Mouse (Mus musculus): ENCODE measurements at regions not wholly inside any gene's neighbourhood (a gene's known extent, or its start where the extent isn't known, plus 50 kb on each side); places are given as distances from the start of the nearest gene placed in this dataset.

DNA sequence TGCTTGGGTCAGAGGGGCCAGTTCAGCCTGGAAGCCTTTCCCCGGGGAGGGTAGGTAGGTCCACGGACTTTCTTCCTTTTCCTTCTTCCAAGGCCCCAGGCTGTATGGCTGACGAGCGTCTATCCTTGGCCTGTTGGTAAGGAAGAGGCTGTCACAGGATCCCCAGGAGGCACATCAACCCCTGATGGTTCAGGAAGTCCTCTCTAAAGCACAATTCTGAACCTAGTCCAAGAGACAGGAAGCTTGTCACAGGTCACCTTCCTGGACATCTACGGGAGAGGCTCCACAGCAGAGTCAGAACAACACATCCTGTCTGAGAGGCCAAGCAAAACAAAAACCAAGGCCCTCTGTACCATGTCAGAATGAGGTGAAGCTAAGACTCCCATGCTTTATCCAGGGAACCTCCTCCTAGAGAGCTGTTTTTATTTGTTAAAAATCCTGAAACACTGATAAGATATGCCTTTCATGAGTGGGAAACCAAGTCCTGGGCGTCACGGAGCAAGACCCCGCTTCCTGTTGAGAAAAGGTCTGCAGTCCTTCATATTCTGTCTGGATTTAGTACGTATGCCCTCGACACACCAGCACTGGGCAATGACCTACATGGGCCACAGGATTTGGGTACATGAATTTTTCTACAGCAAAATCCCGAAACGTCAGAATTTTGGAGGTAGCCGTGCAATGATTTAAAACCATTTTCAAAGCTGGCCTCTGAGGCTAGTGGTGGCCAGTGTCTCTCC lies 52.0 kb upstream of the Snrk start:
- Histone ChIP-seq H3K4me3 (replicated peaks) (no peak overlapping the region), H3K4me2 (replicated peaks) (no peak overlapping the region), H3K9ac (replicated peaks) (no peak overlapping the region), H3K36me3 (no peaks in the 10 kb centered on the region), H3K27me3 (no peaks in the 10 kb centered on the region), H3K27ac (no peak overlapping the region), H3K4me1 (replicated peaks) (no peaks in the 10 kb centered on the region), H3K9me3 (no peaks in the 10 kb centered on the region)
- WGBS = 89% methylated on average over 13 of the region's 13 CpGs
- no peak for ATAC-seq

DNA sequence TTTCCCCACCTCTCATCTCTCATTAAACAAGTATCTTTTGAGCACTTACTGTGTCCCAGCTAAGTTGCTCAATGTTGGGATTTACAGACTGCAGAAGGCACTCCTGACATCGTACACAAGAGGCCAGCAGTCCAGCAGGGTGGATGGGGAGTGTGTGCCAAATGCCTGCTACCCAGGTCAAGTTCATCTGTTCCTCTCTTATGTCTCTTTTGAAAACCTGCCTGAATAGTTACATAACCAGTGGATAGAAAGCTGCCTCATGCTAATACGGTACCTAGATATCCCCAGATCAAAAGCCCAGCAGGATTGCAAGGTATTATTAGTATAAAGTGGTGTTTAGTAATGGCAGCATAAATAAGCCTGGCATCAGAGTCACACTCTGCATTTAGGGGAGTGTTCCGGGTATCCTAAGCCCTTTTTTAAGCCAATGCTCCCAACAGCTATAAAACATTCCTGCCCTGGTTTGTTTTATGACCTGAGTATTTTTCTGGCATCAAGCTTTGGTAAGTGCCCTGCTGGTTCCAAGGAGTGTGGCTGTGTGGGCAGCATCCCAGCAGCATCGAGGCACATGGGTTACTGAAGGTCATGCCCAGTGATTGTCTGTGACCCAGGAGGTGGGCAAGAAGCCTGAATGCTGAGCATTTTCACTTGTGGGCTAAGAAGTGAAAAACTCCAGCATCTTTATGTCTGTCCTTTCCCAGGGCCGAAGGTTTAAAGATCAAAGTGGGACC lies 59.1 kb upstream of the Pomgnt2 start:
- Histone ChIP-seq H3K4me1 (replicated peaks) (peaks cover 13% of the 10 kb centered on the region), H3K27me3 (no peaks in the 10 kb centered on the region), H3K9me3 (no peaks in the 10 kb centered on the region), H3K9ac (replicated peaks) (no peak overlapping the region), H3K4me3 (replicated peaks) (no peak overlapping the region), H3K36me3 (no peaks in the 10 kb centered on the region), H3K4me2 (replicated peaks) (no peak overlapping the region), H3K27ac (no peak overlapping the region)
- WGBS = 80% methylated on average over 5 of the region's 5 CpGs
- ATAC-seq = no peak

- Histone ChIP-seq H3K4me1 (replicated peaks) (peaks cover 28% of the 10 kb centered on the region), H3K4me2 (replicated peaks) (no peak overlapping the region), H3K27me3 (peaks cover 6% of the 10 kb centered on the region; the same call in 1 of the 2 replicates), H3K9ac (replicated peaks) (no peak overlapping the region), H3K27ac (no peak overlapping the region), H3K9me3 (no peaks in the 10 kb centered on the region), H3K36me3 (no peaks in the 10 kb centered on the region), H3K4me3 (replicated peaks) (no peak overlapping the region)
- WGBS = 35% methylated on average over 7 of the region's 7 CpGs
- ATAC-seq = no peak
Observed at GRCm38 (mm10) chr9:122051716-122052115, 54.8 kb upstream of the Pomgnt2 start.

DNA sequence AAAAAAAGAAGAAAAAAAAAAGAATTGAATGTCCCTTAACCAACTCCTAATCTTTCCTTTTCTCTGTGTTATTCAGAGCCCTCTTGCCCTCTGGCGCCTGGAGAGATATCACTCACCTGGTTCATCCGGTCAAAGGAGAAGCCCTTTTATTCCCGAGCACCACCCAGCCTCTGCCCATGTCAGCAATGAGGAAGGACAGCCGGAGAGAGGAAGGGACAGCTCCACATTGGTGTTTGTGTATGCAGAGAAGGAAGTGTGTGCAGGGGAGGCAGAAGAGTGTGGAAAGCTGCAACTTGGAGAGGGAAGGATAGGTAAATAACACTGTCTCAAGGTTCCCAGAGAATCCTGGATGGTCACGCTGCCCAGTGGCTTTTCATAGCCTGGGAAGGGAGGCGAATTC lies 54.2 kb upstream of the Pomgnt2 start:
- Histone ChIP-seq H3K36me3 (no peaks in the 10 kb centered on the region), H3K27me3 (peaks cover 6% of the 10 kb centered on the region; the same call in 1 of the 2 replicates), H3K27ac (no peak overlapping the region), H3K4me3 (replicated peaks) (no peak overlapping the region), H3K4me1 (replicated peaks) (peaks cover 28% of the 10 kb centered on the region), H3K4me2 (replicated peaks) (no peak overlapping the region), H3K9me3 (no peaks in the 10 kb centered on the region), H3K9ac (replicated peaks) (no peak overlapping the region)
- WGBS = 76% methylated on average over 6 of the region's 6 CpGs
- ATAC-seq = no peak

DNA sequence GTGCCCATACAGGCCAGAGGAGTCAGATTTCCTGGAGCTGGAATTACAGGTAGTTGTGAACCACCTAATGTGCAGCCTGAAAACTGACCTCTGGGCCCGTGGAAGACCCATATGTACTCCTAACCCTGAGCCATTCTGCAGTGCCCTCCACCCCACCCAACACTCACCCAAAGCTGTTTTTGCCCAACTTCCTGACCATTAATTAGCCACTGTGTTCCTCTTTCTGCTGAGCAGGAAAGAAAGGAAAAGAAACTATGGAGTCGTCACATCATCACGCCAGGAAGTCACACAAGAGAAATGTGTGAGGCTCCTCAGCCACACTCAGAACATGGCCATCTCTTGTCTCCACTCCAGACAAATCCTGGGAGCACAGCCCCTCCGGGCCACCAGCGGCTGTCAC lies 52.1 kb upstream of the Pomgnt2 start:
- Histone ChIP-seq H3K4me3 (replicated peaks) (no peak overlapping the region), H3K9ac (replicated peaks) (no peak overlapping the region), H3K4me1 (replicated peaks) (peaks cover 28% of the 10 kb centered on the region), H3K27ac (peak overlapping the region; percentile 57), H3K9me3 (no peaks in the 10 kb centered on the region), H3K27me3 (peaks cover 6% of the 10 kb centered on the region; the same call in 1 of the 2 replicates), H3K4me2 (replicated peaks) (no peak overlapping the region), H3K36me3 (no peaks in the 10 kb centered on the region)
- ATAC-seq = no peak
- WGBS = 89% methylated on average over 5 of the region's 5 CpGs

DNA sequence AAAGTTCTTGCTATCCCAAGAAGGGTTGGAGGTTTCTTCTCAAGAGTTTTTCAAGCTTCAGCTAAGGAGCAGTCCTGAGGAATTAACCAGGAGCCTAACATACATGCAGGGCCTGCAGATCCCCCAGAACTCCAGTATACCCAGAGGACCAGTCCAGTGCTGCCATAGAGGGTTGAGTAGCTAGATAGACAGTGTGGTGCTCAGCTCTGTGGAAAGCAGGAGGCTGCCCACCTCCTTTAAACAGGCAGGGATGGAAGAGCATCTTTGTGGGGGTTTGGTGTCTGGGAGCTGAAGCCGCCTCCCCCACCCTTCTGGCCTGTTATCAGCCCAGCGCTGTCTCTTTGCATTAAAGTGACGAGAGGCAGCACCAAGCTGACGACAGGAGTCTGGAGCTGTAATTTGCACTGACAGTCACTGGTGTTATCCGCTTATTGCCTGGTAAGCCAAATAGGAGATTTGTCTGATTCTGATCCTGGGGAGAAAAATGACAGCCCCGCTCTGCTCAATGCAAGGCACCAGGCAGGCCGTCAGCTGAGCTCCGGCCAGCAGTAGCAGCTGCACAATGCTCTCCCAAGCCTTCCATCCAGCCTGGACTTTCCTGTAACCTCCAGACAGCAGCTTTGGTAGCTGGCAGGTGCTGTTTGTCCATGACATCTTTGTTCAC lies 51.2 kb upstream of the Pomgnt2 start:
- H3K36me3 ChIP-seq = no peaks in the 10 kb centered on the region
- peak overlapping the region; percentile 57 for H3K27ac ChIP-seq
- peaks cover 6% of the 10 kb centered on the region; the same call in 1 of the 2 replicates for H3K27me3 ChIP-seq
- peaks cover 28% of the 10 kb centered on the region for H3K4me1 ChIP-seq (replicated peaks)
- WGBS = 42% methylated on average over 8 of the region's 8 CpGs
- ATAC-seq = peak; percentile 89
- no peaks in the 10 kb centered on the region for H3K9me3 ChIP-seq
- no peak overlapping the region for H3K9ac ChIP-seq (replicated peaks)
- H3K4me2 ChIP-seq (replicated peaks) = no peak overlapping the region
- H3K4me3 ChIP-seq (replicated peaks) = no peak overlapping the region
